Mouse (Mus musculus) stomach, postnatal 0 days (tissue): ENCODE measurements around the gene Limk1.

Experiments used
- CTCF ChIP-seq: IDR thresholded peaks from 2 replicates; pipeline ENCODE4 v1.5.1; 2016; ENCODE audit warnings: antibody characterized with exemption, low read depth, mild to moderate bottlenecking, moderate library complexity
- EP300 ChIP-seq: optimal IDR thresholded peaks from 2 replicates; pipeline ENCODE3; 2016; ENCODE audit warnings: antibody characterized with exemption

GRCm38 (mm10) chr5:134683813-134684212 lies 4.6 kb downstream of the Limk1 start:
- no peak for TF ChIP-seq CTCF
- no peak for TF ChIP-seq EP300
